ENCODE assay signal across 8 mouse cellular contexts in the genomic region with DNA sequence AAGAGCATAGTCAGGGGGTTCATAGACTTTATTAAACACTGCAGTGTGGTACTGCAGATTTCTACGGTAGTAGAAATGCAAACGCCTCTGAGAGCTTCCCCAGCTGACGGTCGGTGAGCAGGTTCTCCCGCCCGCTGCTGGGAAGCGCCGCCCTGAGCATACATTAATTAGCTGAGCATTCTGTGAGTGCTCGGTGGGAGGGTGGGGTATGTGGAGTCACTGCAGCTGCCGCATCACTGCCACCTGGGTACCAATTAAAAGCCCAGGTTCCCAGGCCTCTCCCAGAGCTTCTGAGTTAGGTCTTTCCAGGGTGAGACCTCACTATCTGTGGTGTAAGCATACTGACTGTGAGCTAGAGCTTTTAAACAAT.
DNase-seq lines count a peak whose midpoint lies in the region; ATAC-seq and TF ChIP-seq lines count a peak whose summit lies in the region.
"Had no signal": no experiment of that assay in that cellular context is flagged by ENCODE, and none has a peak within 500 bp of the region (broad histone marks: within the 10 kb centered on the region; RNA-seq: fewer than 3 reads in every experiment).

No protein-coding gene starts in this region.

- no peak overlapping the region for H3K9ac ChIP-seq in lung, postnatal 0 days (replicated peaks; ENCODE audit: low read depth)
- H3K9ac ChIP-seq in intestine, embryonic 16.5 days (ENCODE audit: low read depth, low read length) = no peak overlapping the region

- TF ChIP-seq CTCF in lung, postnatal 0 days (IDR thresholded peaks at IDR 0.05) = no peak

- H3K27me3 ChIP-seq in lung, postnatal 0 days (replicated peaks; ENCODE audit: insufficient read depth, low read length) = no peaks in the 10 kb centered on the region
- no peaks in the 10 kb centered on the region for H3K27me3 ChIP-seq in intestine, embryonic 16.5 days (replicated peaks; ENCODE audit: control insufficient read depth, insufficient read depth, low read length)

- no peak overlapping the region for H3K27ac ChIP-seq in lung, postnatal 0 days (ENCODE audit: low read length)
- no peak overlapping the region for H3K27ac ChIP-seq in intestine, embryonic 16.5 days (ENCODE audit: low read length)
- H3K27ac ChIP-seq: left cerebral cortex, adult 2 months had no signal

- H3K4me1 ChIP-seq in lung, postnatal 0 days (ENCODE audit: insufficient read depth, low read depth, low read length) = peaks cover 5% of the 10 kb centered on the region
- H3K4me1 ChIP-seq in intestine, embryonic 16.5 days (ENCODE audit: control insufficient read depth, insufficient read depth, low read length) = no peaks in the 10 kb centered on the region; the same call in 1 of the 2 replicates

- no peak for DNase-seq in lung, postnatal 0 days (ENCODE audit: low spot score)
- no peak for DNase-seq in lung, adult 18-20 months
- peak; percentile 61 for DNase-seq in embryo, embryonic 11 days
- peak; percentile 9 for DNase-seq in yolk sac, embryonic 10.5 days (ENCODE audit: low spot score)
- no peak for DNase-seq in urinary bladder, postnatal 25 days (ENCODE audit: low spot score)
- no peak for DNase-seq in spleen, postnatal 10 days (ENCODE audit: low spot score in 2 of 2)

- no peak for TF ChIP-seq EP300 in lung, postnatal 0 days (IDR thresholded peaks at IDR 0.05)

- no peak overlapping the region; the same call in 1 of the 2 replicates for H3K4me3 ChIP-seq in lung, postnatal 0 days (ENCODE audit: low read depth, low read length)
- H3K4me3 ChIP-seq in intestine, embryonic 16.5 days (ENCODE audit: low read length) = no peak overlapping the region
- H3K4me3 ChIP-seq: left cerebral cortex, adult 2 months had no signal

- no peak for ATAC-seq in lung, postnatal 0 days
- ATAC-seq in intestine, embryonic 16.5 days = peak; percentile 68; the same call in 1 of the 2 replicates

- no peaks in the 10 kb centered on the region for H3K36me3 ChIP-seq in lung, postnatal 0 days (ENCODE audit: insufficient read depth, low read length)
- H3K36me3 ChIP-seq in intestine, embryonic 16.5 days (ENCODE audit: control insufficient read depth, insufficient read depth, low read length) = no peaks in the 10 kb centered on the region

- WGBS in lung, postnatal 0 days = 13% methylated on average over 10 of the region's 10 CpGs
- 5% methylated on average over 10 of the region's 10 CpGs for WGBS in intestine, embryonic 16.5 days

- 0 out of 2 replicates have a peak overlapping the region, but pooled peaks have one; percentile 3 for H3K4me2 ChIP-seq in lung, postnatal 0 days (replicated peaks; ENCODE audit: low read depth, low read length)
- H3K4me2 ChIP-seq in intestine, embryonic 16.5 days (ENCODE audit: low read depth, low read length) = no peak overlapping the region

- no peaks in the 10 kb centered on the region for H3K9me3 ChIP-seq in lung, postnatal 0 days (ENCODE audit: low read length)
- no peaks in the 10 kb centered on the region for H3K9me3 ChIP-seq in intestine, embryonic 16.5 days (ENCODE audit: control insufficient read depth, low read length)

Comparison
In these comparisons a context has a peak if more than half of its experiments do, and no peak if none do; other contexts are left out.
1. DNase-seq: peak in embryo, embryonic 11 days (single experiment) and yolk sac, embryonic 10.5 days (single experiment); none in lung, postnatal 0 days (single experiment), lung, adult 18-20 months (0 of 2), urinary bladder, postnatal 25 days (single experiment) and spleen, postnatal 10 days (0 of 2).